Mouse (Mus musculus) adrenal gland, adult (tissue): ENCODE results near the gene Insl3.
"Not testable (repeated sequence)": the region's sequence is repeated elsewhere in the genome, so short reads cannot be mapped to it uniquely, and the experiment has no call there.

Experiments
- DNase-seq, 2 experiments: peaks; one replicate each; pipeline ENCODE4 v3.0.0; 2022 to 2023; ENCODE audit warnings: low spot score in 1 of 2; ENCODE audit not compliant: inconsistent age in 2 of 2

The Insl3 gene

GRCm38 (mm10) chr8:71707874-71708273 lies 18.9 kb downstream of the Insl3 start:
- peak; percentile 60 to 83 for DNase-seq

GRCm38 (mm10) chr8:71709134-71709799 lies 20.3 kb downstream of the Insl3 start:
- DNase-seq, result no peak

- peak; percentile 75 to 90 for DNase-seq
These were observed 20.9 kb downstream of the Insl3 start for GRCm38 (mm10) chr8:71709800-71710446.

- DNase-seq, result no peak
These were observed 22.6 kb downstream of the Insl3 start for GRCm38 (mm10) chr8:71711574-71711973.

- no peak for DNase-seq
These were observed 26.5 kb downstream of the Insl3 start for GRCm38 (mm10) chr8:71715531-71715930.

GRCm38 (mm10) chr8:71716561-71717053 lies 27.6 kb downstream of the Insl3 start:
- no peak for DNase-seq

GRCm38 (mm10) chr8:71717096-71717495 lies 28.1 kb downstream of the Insl3 start:
- no peak for DNase-seq

- no peak for DNase-seq
These were observed 29.2 kb downstream of the Insl3 start for GRCm38 (mm10) chr8:71718252-71718651.

- DNase-seq, result no peak
These were observed 30.2 kb downstream of the Insl3 start for GRCm38 (mm10) chr8:71719218-71719617.

GRCm38 (mm10) chr8:71719928-71720457 lies 31.0 kb downstream of the Insl3 start:
- no peak for DNase-seq

- DNase-seq, result no peak
These were observed 34.1 kb downstream of the Insl3 start for GRCm38 (mm10) chr8:71723047-71723551.

- no peak for DNase-seq
These were observed 35.4 kb downstream of the Insl3 start for GRCm38 (mm10) chr8:71724389-71724788.

- peak; percentile 77 to 84 for DNase-seq
These were observed 36.3 kb downstream of the Insl3 start, which contains the start of gene Fcho1 for GRCm38 (mm10) chr8:71725122-71725924. TSS of gene Fcho1 (minus strand) at chr8:71725716.

- peak in 1 of 2 experiments; percentile 49 for DNase-seq
These were observed 39.3 kb downstream of the Insl3 start for GRCm38 (mm10) chr8:71728240-71728785.

- no peak for DNase-seq
These were observed 40.0 kb downstream of the Insl3 start for GRCm38 (mm10) chr8:71728826-71729620.

GRCm38 (mm10) chr8:71731652-71732230 lies 42.7 kb downstream of the Insl3 start:
- peak; percentile 81 to 86 for DNase-seq

GRCm38 (mm10) chr8:71738316-71738715 lies 49.3 kb downstream of the Insl3 start:
- DNase-seq, result not testable (repeated sequence)
